Mouse (Mus musculus): ENCODE measurements around the gene Podn.

The Podn gene

DNA sequence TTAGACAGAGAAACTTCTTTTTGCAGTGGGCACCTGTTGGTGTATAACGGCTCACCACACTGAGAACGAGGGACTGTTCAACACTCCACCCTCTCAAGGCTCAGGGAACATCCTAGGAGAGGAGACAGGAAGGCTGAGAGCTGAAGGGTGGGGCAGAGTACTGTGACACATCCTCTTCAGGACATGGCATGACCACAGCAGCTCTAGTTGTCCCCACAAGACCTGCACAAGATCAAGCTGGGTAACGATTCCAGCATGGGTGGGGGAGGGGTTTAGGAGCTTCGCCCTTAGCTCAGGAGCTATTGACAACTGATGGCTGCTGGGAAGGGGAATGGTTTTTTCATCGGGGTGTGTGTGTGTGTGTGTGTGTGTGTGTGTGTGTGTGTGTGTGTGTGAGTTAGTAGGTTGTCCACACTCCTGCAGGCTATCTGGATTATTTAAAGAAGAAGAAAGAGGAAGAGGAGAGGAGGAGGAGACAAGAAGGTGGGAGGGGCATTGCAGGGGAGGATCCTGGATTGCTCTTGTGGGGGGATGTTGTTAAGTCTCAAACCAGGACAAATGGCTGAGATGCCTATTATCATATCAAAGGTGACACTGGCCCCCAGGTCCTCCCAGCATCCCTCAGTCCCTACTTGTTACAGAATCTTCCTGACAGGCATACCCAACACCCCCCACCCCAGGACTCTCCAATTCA lies 129.7 kb downstream of the Podn start:
- DNase-seq (ENCODE audit: low read depth, low spot score) = no peak

All from mesoderm, embryonic 11.5 days (tissue).